Mouse (Mus musculus) macrophage (primary cell): ENCODE data around the gene Kif26b. TPM values are rescaled to one million over a fixed set of nuclear protein-coding genes. Genes with fewer than 3 reads are reported as not detected.

ENCODE experiments used
- H3K27ac ChIP-seq: fragments of 350-480 bp; formaldehyde crosslinking; 2 replicates; pipeline ENCODE4 v1.9.0; 2021
- H3K36me3 ChIP-seq: fragments of 350-480 bp; formaldehyde crosslinking; 2 replicates; pipeline ENCODE4 v1.9.0; 2021; ENCODE audit errors: inconsistent target
- H3K4me3 ChIP-seq: fragments of 350-480 bp; formaldehyde crosslinking; 2 replicates; pipeline ENCODE4 v1.9.0; 2021; ENCODE audit errors: inconsistent target
- H3K79me2 ChIP-seq: fragments of 350-480 bp; formaldehyde crosslinking; 2 replicates; pipeline ENCODE4 v1.9.0; 2021; ENCODE audit errors: inconsistent target
- whole genome bisulfite sequencing: methylation state at CpG from one replicate; pipeline ENCODE4 v1.1.7; 2026; ENCODE audit warnings: inconsistent platforms; ENCODE audit not compliant: missing documents; 5-methylcytosine and 5-hydroxymethylcytosine counted together
- polyA plus RNA-seq: library from polyadenylated mRNA; stranded (reverse); fragments of 250-400 nt; gene quantifications from 3 replicates; pipeline ENCODE4 v1.2.4, GENCODE M21; 2018; ENCODE audit warnings: inconsistent platforms

Gene Kif26b
- polyA plus RNA-seq, 1 experiment from 2014 or later = not detected

GRCm38 (mm10) chr1:178817476-178817875, 288.6 kb downstream of the Kif26b start:
- Histone ChIP-seq H3K4me3 (no peak overlapping the region), H3K79me2 (no peaks in the 10 kb centered on the region), H3K36me3 (no peaks in the 10 kb centered on the region), H3K27ac (no peak overlapping the region)
- 91% methylated on average over 6 of the region's 6 CpGs for WGBS

GRCm38 (mm10) chr1:178819060-178819459, 290.1 kb downstream of the Kif26b start:
- Histone ChIP-seq H3K4me3 (no peak overlapping the region), H3K79me2 (no peaks in the 10 kb centered on the region), H3K36me3 (no peaks in the 10 kb centered on the region), H3K27ac (no peak overlapping the region)
- 88% methylated on average over 7 of the region's 7 CpGs for WGBS

- no peaks in the 10 kb centered on the region for H3K36me3 ChIP-seq
- WGBS = 82% methylated on average over 3 of the region's 3 CpGs
- H3K4me3 ChIP-seq = no peak overlapping the region
- H3K79me2 ChIP-seq = no peaks in the 10 kb centered on the region
- H3K27ac ChIP-seq = no peak overlapping the region
Measured at GRCm38 (mm10) chr1:178820079-178820478, 291.2 kb downstream of the Kif26b start.

- Histone ChIP-seq H3K27ac (no peak overlapping the region), H3K36me3 (no peaks in the 10 kb centered on the region), H3K79me2 (no peaks in the 10 kb centered on the region), H3K4me3 (no peak overlapping the region)
- WGBS = 89% methylated on average over 14 of the region's 14 CpGs
Measured at GRCm38 (mm10) chr1:178820556-178821435, 291.9 kb downstream of the Kif26b start.

- Histone ChIP-seq H3K4me3 (no peak overlapping the region), H3K27ac (no peak overlapping the region), H3K79me2 (no peaks in the 10 kb centered on the region), H3K36me3 (no peaks in the 10 kb centered on the region)
- WGBS = 90% methylated on average over 5 of the region's 5 CpGs
Measured at GRCm38 (mm10) chr1:178824871-178825270, 295.9 kb downstream of the Kif26b start.

- H3K27ac ChIP-seq = no peak overlapping the region
- 97% methylated on average over 3 of the region's 3 CpGs for WGBS
- H3K4me3 ChIP-seq = no peak overlapping the region
- no peaks in the 10 kb centered on the region for H3K79me2 ChIP-seq
- no peaks in the 10 kb centered on the region for H3K36me3 ChIP-seq
Measured at GRCm38 (mm10) chr1:178827223-178827622, 298.3 kb downstream of the Kif26b start.

- no peak overlapping the region for H3K4me3 ChIP-seq
- no peak overlapping the region for H3K27ac ChIP-seq
- WGBS = 90% methylated on average over 4 of the region's 4 CpGs
- H3K36me3 ChIP-seq = no peaks in the 10 kb centered on the region
- no peaks in the 10 kb centered on the region for H3K79me2 ChIP-seq
Measured at GRCm38 (mm10) chr1:178829456-178829855, 300.5 kb downstream of the Kif26b start.

- Histone ChIP-seq H3K4me3 (no peak overlapping the region), H3K36me3 (no peaks in the 10 kb centered on the region), H3K27ac (no peak overlapping the region), H3K79me2 (no peaks in the 10 kb centered on the region)
- 88% methylated on average over 6 of the region's 6 CpGs for WGBS
Measured at GRCm38 (mm10) chr1:178832571-178832970, 303.6 kb downstream of the Kif26b start.

GRCm38 (mm10) chr1:178835805-178836204, 306.9 kb downstream of the Kif26b start:
- Histone ChIP-seq H3K36me3 (no peaks in the 10 kb centered on the region), H3K4me3 (no peak overlapping the region), H3K79me2 (no peaks in the 10 kb centered on the region), H3K27ac (no peak overlapping the region)
- whole genome bisulfite sequencing = 93% methylated on average over 9 of the region's 9 CpGs

- Histone ChIP-seq H3K27ac (no peak overlapping the region), H3K4me3 (no peak overlapping the region)
- WGBS = 82% methylated on average over 1 of the region's 1 CpGs
Measured at GRCm38 (mm10) chr1:178836998-178837397, 308.1 kb downstream of the Kif26b start.

GRCm38 (mm10) chr1:178838696-178839320, 309.9 kb downstream of the Kif26b start:
- Histone ChIP-seq H3K79me2 (no peaks in the 10 kb centered on the region), H3K27ac (no peak overlapping the region), H3K36me3 (no peaks in the 10 kb centered on the region), H3K4me3 (no peak overlapping the region)
- 95% methylated on average over 10 of the region's 10 CpGs for WGBS

More at GRCm38 (mm10) chr1:178836998-178837397, 308.1 kb downstream of the Kif26b start:
- H3K36me3 ChIP-seq = no peaks in the 10 kb centered on the region
- no peaks in the 10 kb centered on the region for H3K79me2 ChIP-seq

- 26% methylated on average over 7 of the region's 7 CpGs for WGBS
- Histone ChIP-seq H3K79me2 (no peaks in the 10 kb centered on the region), H3K27ac (no peak overlapping the region), H3K36me3 (no peaks in the 10 kb centered on the region), H3K4me3 (no peak overlapping the region)
Measured at GRCm38 (mm10) chr1:178840311-178840710, 311.4 kb downstream of the Kif26b start.

GRCm38 (mm10) chr1:178844839-178845238, 315.9 kb downstream of the Kif26b start:
- Histone ChIP-seq H3K36me3 (no peaks in the 10 kb centered on the region), H3K4me3 (no peak overlapping the region), H3K27ac (no peak overlapping the region), H3K79me2 (no peaks in the 10 kb centered on the region)
- 79% methylated on average over 6 of the region's 6 CpGs for WGBS

- Histone ChIP-seq H3K4me3 (no peak overlapping the region), H3K27ac (no peak overlapping the region), H3K79me2 (no peaks in the 10 kb centered on the region), H3K36me3 (no peaks in the 10 kb centered on the region)
- WGBS = 33% methylated on average over 5 of the region's 5 CpGs
Measured at GRCm38 (mm10) chr1:178847569-178847968, 318.6 kb downstream of the Kif26b start.

GRCm38 (mm10) chr1:178848380-178849106, 319.6 kb downstream of the Kif26b start:
- WGBS = 89% methylated on average over 5 of the region's 5 CpGs
- Histone ChIP-seq H3K36me3 (no peaks in the 10 kb centered on the region), H3K4me3 (no peak overlapping the region), H3K27ac (no peak overlapping the region), H3K79me2 (no peaks in the 10 kb centered on the region)
